Mouse (Mus musculus): ENCODE data around the gene Kbtbd8. TPM values are rescaled to one million over a fixed set of nuclear protein-coding genes. Genes with fewer than 3 reads are reported as not detected.

The Kbtbd8 gene
- 25.1 and 26.6 TPM in 2 replicates for polyA plus RNA-seq (2011; ENCODE audit: insufficient read depth, insufficient read length, low read depth, missing spikeins)

GRCm38 (mm10) chr6:95116946-95117345 lies at the start of gene Kbtbd8:
Gene Kbtbd8 (plus strand): TSS chr6:95117240.
- H3K27ac ChIP-seq (ENCODE audit: insufficient read depth, low read length), result no peak within 1 kb of the TSS
- H3K36me3 ChIP-seq (ENCODE audit: control insufficient read depth, insufficient read depth, low read length, poor library complexity, severe bottlenecking), result peaks cover 4% of the 10 kb centered on the region
- TF ChIP-seq CTCF (IDR thresholded peaks at IDR 0.05; ENCODE audit: low read depth, low read length), result no peak
- no peak for TF ChIP-seq POLR2A (IDR thresholded peaks at IDR 0.05; ENCODE audit: insufficient read depth, low read length)
- no peaks in the 10 kb centered on the region for H3K27me3 ChIP-seq (ENCODE audit: control insufficient read depth, insufficient read depth, low read length, poor library complexity, severe bottlenecking)
- no peaks in the 10 kb centered on the region for H3K9me3 ChIP-seq (replicated peaks; ENCODE audit: control insufficient read depth, insufficient read depth, low read length, poor library complexity, severe bottlenecking)
- H3K9ac ChIP-seq (ENCODE audit: low read depth, poor library complexity, severe bottlenecking), result peak within 1 kb of the TSS; percentile 99
- H3K4me1 ChIP-seq (ENCODE audit: control insufficient read depth, insufficient read depth, low read length), result no peaks in the 10 kb centered on the region
- H3K4me3 ChIP-seq (ENCODE audit: low read depth, low read length), result peak within 1 kb of the TSS; percentile 93

- no peaks in the 10 kb centered on the region for H3K27me3 ChIP-seq (ENCODE audit: control insufficient read depth, insufficient read depth, low read length, poor library complexity, severe bottlenecking)
- TF ChIP-seq EP300 (IDR thresholded peaks at IDR 0.05; ENCODE audit: insufficient read depth, low read depth, low read length) (no peak), CTCF (IDR thresholded peaks at IDR 0.05; ENCODE audit: low read depth, low read length) (no peak), POLR2A (IDR thresholded peaks at IDR 0.05; ENCODE audit: insufficient read depth, low read length) (no peak)
Observed at GRCm38 (mm10) chr6:95069753-95070152, 47.3 kb upstream of the Kbtbd8 start.

GRCm38 (mm10) chr6:95085276-95085675 lies 31.8 kb upstream of the Kbtbd8 start:
- H3K27ac ChIP-seq (ENCODE audit: insufficient read depth, low read length), result no peak overlapping the region
- H3K36me3 ChIP-seq (ENCODE audit: control insufficient read depth, insufficient read depth, low read length, poor library complexity, severe bottlenecking), result no peaks in the 10 kb centered on the region
- no peak overlapping the region for H3K9ac ChIP-seq (ENCODE audit: low read depth, poor library complexity, severe bottlenecking)
- TF ChIP-seq CTCF (IDR thresholded peaks at IDR 0.05; ENCODE audit: low read depth, low read length) (no peak), POLR2A (IDR thresholded peaks at IDR 0.05; ENCODE audit: insufficient read depth, low read length) (no peak), EP300 (IDR thresholded peaks at IDR 0.05; ENCODE audit: insufficient read depth, low read depth, low read length) (no peak)
- no peaks in the 10 kb centered on the region for H3K9me3 ChIP-seq (replicated peaks; ENCODE audit: control insufficient read depth, insufficient read depth, low read length, poor library complexity, severe bottlenecking)
- no peaks in the 10 kb centered on the region for H3K27me3 ChIP-seq (ENCODE audit: control insufficient read depth, insufficient read depth, low read length, poor library complexity, severe bottlenecking)
- H3K4me3 ChIP-seq (ENCODE audit: low read depth, low read length), result no peak overlapping the region
- H3K4me1 ChIP-seq (ENCODE audit: control insufficient read depth, insufficient read depth, low read length), result no peaks in the 10 kb centered on the region

More at GRCm38 (mm10) chr6:95069753-95070152, 47.3 kb upstream of the Kbtbd8 start:
- no peak overlapping the region for H3K27ac ChIP-seq (ENCODE audit: insufficient read depth, low read length)
- no peaks in the 10 kb centered on the region for H3K4me1 ChIP-seq (ENCODE audit: control insufficient read depth, insufficient read depth, low read length)
- H3K4me3 ChIP-seq (ENCODE audit: low read depth, low read length), result no peak overlapping the region
- H3K9me3 ChIP-seq (replicated peaks; ENCODE audit: control insufficient read depth, insufficient read depth, low read length, poor library complexity, severe bottlenecking), result no peaks in the 10 kb centered on the region
- H3K36me3 ChIP-seq (ENCODE audit: control insufficient read depth, insufficient read depth, low read length, poor library complexity, severe bottlenecking), result no peaks in the 10 kb centered on the region
- no peak overlapping the region for H3K9ac ChIP-seq (ENCODE audit: low read depth, poor library complexity, severe bottlenecking)

GRCm38 (mm10) chr6:95087154-95087846 lies 29.7 kb upstream of the Kbtbd8 start:
- no peaks in the 10 kb centered on the region for H3K9me3 ChIP-seq (replicated peaks; ENCODE audit: control insufficient read depth, insufficient read depth, low read length, poor library complexity, severe bottlenecking)
- no peaks in the 10 kb centered on the region for H3K36me3 ChIP-seq (ENCODE audit: control insufficient read depth, insufficient read depth, low read length, poor library complexity, severe bottlenecking)
- no peaks in the 10 kb centered on the region for H3K4me1 ChIP-seq (ENCODE audit: control insufficient read depth, insufficient read depth, low read length)
- H3K27ac ChIP-seq (ENCODE audit: insufficient read depth, low read length), result no peak overlapping the region
- no peaks in the 10 kb centered on the region for H3K27me3 ChIP-seq (ENCODE audit: control insufficient read depth, insufficient read depth, low read length, poor library complexity, severe bottlenecking)
- TF ChIP-seq EP300 (IDR thresholded peaks at IDR 0.05; ENCODE audit: insufficient read depth, low read depth, low read length), result no peak
- no peak for TF ChIP-seq CTCF (IDR thresholded peaks at IDR 0.05; ENCODE audit: low read depth, low read length)
- no peak for TF ChIP-seq POLR2A (IDR thresholded peaks at IDR 0.05; ENCODE audit: insufficient read depth, low read length)
- no peak overlapping the region for H3K4me3 ChIP-seq (ENCODE audit: low read depth, low read length)
- H3K9ac ChIP-seq (ENCODE audit: low read depth, poor library complexity, severe bottlenecking), result no peak overlapping the region

GRCm38 (mm10) chr6:95088075-95088474 lies 29.0 kb upstream of the Kbtbd8 start:
- Histone ChIP-seq H3K9me3 (replicated peaks; ENCODE audit: control insufficient read depth, insufficient read depth, low read length, poor library complexity, severe bottlenecking) (no peaks in the 10 kb centered on the region), H3K36me3 (ENCODE audit: control insufficient read depth, insufficient read depth, low read length, poor library complexity, severe bottlenecking) (no peaks in the 10 kb centered on the region), H3K9ac (ENCODE audit: low read depth, poor library complexity, severe bottlenecking) (no peak overlapping the region), H3K4me1 (ENCODE audit: control insufficient read depth, insufficient read depth, low read length) (no peaks in the 10 kb centered on the region), H3K27me3 (ENCODE audit: control insufficient read depth, insufficient read depth, low read length, poor library complexity, severe bottlenecking) (no peaks in the 10 kb centered on the region), H3K4me3 (ENCODE audit: low read depth, low read length) (no peak overlapping the region), H3K27ac (ENCODE audit: insufficient read depth, low read length) (no peak overlapping the region)
- TF ChIP-seq EP300 (IDR thresholded peaks at IDR 0.05; ENCODE audit: insufficient read depth, low read depth, low read length) (no peak), POLR2A (IDR thresholded peaks at IDR 0.05; ENCODE audit: insufficient read depth, low read length) (no peak), CTCF (IDR thresholded peaks at IDR 0.05; ENCODE audit: low read depth, low read length) (no peak)

GRCm38 (mm10) chr6:95094695-95095094 lies 22.3 kb upstream of the Kbtbd8 start:
- no peak overlapping the region for H3K27ac ChIP-seq (ENCODE audit: insufficient read depth, low read length)
- no peak overlapping the region for H3K4me3 ChIP-seq (ENCODE audit: low read depth, low read length)
- no peaks in the 10 kb centered on the region for H3K9me3 ChIP-seq (replicated peaks; ENCODE audit: control insufficient read depth, insufficient read depth, low read length, poor library complexity, severe bottlenecking)
- H3K27me3 ChIP-seq (ENCODE audit: control insufficient read depth, insufficient read depth, low read length, poor library complexity, severe bottlenecking), result no peaks in the 10 kb centered on the region
- no peaks in the 10 kb centered on the region for H3K36me3 ChIP-seq (ENCODE audit: control insufficient read depth, insufficient read depth, low read length, poor library complexity, severe bottlenecking)
- H3K4me1 ChIP-seq (ENCODE audit: control insufficient read depth, insufficient read depth, low read length), result no peaks in the 10 kb centered on the region
- H3K9ac ChIP-seq (ENCODE audit: low read depth, poor library complexity, severe bottlenecking), result no peak overlapping the region
- no peak for TF ChIP-seq EP300 (IDR thresholded peaks at IDR 0.05; ENCODE audit: insufficient read depth, low read depth, low read length)
- no peak for TF ChIP-seq CTCF (IDR thresholded peaks at IDR 0.05; ENCODE audit: low read depth, low read length)
- TF ChIP-seq POLR2A (IDR thresholded peaks at IDR 0.05; ENCODE audit: insufficient read depth, low read length), result no peak
